Mouse (Mus musculus) thymus, adult 2 months (tissue): ENCODE measurements around the gene Sspo.

Source experiments
- CTCF ChIP-seq: fragments of 200-500 bp; IDR thresholded peaks from 2 replicates; pipeline ENCODE4 v1.5.1; 2012; ENCODE audit warnings: mild to moderate bottlenecking, control low read depth, low read length, moderate library complexity, borderline replicate concordance; ENCODE audit not compliant: control insufficient read depth, poor library complexity, insufficient read depth; ENCODE audit errors: extremely low read depth
- POLR2A ChIP-seq: fragments of 200-500 bp; IDR thresholded peaks from 2 replicates; pipeline ENCODE4 v1.6.1; 2012; ENCODE audit warnings: mild to moderate bottlenecking, low read length, control low read depth, moderate library complexity; ENCODE audit not compliant: control insufficient read depth, poor library complexity, insufficient read depth; ENCODE audit errors: extremely low read depth

DNA sequence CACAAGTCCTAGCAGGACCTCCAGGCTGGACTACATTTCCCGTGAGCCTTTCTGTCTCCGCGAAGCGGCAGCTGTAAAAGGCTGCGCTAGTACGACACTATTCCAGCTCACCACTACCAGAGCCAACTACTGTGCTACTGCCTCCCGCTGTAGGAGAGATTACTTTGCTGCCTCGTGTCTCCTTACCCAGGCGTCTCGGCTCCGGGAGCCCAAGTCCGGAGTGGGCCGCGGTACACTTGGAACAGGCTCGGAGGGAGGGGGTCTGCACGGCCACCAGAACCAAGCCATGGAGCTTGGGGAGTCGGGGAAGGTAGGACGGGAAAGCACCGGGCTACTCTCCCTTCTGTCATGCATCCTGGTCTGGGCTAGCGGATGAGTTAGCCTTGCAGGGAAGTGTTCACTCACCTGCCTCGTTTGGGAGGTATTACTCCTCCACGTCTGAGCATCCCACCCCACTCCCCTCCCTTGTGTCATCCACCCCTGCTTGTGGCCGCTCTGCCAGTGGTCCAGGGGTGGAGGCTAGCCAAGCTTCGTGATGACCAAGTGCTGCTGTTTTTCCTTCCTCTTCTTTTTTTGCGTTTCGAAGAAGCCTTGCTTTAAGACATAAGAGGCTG, 56.3 kb downstream of the Sspo start:
- no peak for TF ChIP-seq POLR2A
- peak; percentile 25; the same call in 1 of the 2 replicates for TF ChIP-seq CTCF
